Mouse (Mus musculus) forelimb bud, embryonic 11.5 days (tissue): ENCODE measurements around the gene Fdxr.

Source experiments
- DNase-seq: peaks from one replicate; pipeline ENCODE4 v3.0.0-alpha.2; 2012; ENCODE audit warnings: low read depth, low spot score

Fdxr gene

GRCm38 (mm10) chr11:115269330-115270066, 7.4 kb downstream of the Fdxr start:
- no peak for DNase-seq

DNA sequence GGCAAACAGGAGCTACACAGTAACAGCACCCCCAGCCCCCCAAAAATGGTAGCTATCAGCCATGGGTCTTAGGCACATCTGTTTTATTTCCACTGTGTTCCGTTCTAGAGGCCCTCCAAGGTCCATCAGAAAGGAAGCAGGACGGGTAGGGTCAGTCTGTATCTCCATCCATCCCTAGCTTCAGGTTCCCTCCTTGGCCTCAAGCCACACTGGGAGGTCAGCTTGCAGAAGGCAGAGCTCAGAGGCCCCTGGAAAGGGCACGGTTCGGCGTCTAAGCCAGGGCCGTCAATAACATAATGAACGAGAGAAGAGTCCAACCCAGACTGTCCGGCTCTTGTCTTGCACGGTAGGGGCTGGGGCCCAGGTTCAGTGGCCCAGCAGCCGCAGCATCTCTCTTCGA, 8.9 kb downstream of the Fdxr start:
- DNase-seq = no peak

GRCm38 (mm10) chr11:115267061-115267883, 9.6 kb downstream of the Fdxr start, which contains the start of gene Grin2c:
Gene Grin2c (minus strand): TSS chr11:115267243.
- DNase-seq = no peak

- no peak for DNase-seq
Observed at GRCm38 (mm10) chr11:115266400-115266778, 10.5 kb downstream of the Fdxr start.

DNA sequence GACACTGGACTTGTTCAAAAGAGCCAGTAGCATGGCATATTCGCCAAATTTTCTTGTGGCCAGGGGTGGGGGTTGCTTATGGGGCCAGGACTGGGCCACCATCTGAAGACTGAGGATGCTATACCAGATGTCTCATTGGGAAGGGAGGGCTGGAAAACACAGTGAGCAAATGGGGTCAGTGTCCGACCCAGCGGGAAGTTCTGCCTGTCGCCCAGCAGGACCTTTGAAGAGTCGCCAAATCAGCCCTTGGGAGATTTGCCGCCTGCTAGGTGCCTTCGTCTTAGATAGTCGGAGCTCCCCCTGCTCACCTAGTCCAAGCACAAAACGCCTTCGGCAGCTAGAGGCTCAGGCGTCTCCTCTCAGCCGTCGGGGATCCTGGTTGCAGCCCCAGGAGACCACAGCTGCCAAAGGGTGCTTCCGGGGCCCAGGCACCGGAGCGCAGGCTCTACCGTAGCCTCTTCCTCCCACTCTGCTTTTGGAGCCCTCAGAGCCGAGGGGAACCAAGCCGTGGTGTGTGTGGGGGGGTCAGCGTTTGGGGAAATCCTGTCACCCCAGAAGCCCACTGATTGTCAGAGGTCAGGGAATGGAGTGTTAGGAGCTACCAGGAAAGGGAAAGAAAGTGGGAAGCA, 11.0 kb downstream of the Fdxr start:
- DNase-seq = no peak

GRCm38 (mm10) chr11:115264862-115265668, 11.8 kb downstream of the Fdxr start:
- no peak for DNase-seq

GRCm38 (mm10) chr11:115264136-115264861, 12.6 kb downstream of the Fdxr start:
- DNase-seq = no peak

- DNase-seq = no peak
Observed at GRCm38 (mm10) chr11:115262954-115263353, 13.9 kb downstream of the Fdxr start.

DNA sequence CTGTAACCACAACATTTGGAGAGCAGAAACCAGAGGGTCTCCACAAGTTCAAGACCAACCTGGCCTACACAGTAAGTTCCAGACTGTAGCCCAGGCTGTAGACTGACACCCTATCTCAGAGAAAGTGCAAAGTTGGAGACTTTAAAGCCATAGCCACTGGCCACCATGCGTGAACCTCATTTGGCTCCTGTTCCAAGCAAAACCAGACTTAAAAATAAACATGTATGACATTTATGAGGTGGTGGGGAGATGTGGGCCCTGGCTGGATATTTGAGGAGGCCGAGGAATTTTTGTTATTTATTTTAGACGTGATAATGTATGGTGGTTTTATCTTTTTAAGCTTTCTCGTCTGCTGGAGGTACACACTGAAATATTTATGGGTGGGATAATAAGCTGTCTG, 17.7 kb downstream of the Fdxr start:
- DNase-seq = no peak

DNA sequence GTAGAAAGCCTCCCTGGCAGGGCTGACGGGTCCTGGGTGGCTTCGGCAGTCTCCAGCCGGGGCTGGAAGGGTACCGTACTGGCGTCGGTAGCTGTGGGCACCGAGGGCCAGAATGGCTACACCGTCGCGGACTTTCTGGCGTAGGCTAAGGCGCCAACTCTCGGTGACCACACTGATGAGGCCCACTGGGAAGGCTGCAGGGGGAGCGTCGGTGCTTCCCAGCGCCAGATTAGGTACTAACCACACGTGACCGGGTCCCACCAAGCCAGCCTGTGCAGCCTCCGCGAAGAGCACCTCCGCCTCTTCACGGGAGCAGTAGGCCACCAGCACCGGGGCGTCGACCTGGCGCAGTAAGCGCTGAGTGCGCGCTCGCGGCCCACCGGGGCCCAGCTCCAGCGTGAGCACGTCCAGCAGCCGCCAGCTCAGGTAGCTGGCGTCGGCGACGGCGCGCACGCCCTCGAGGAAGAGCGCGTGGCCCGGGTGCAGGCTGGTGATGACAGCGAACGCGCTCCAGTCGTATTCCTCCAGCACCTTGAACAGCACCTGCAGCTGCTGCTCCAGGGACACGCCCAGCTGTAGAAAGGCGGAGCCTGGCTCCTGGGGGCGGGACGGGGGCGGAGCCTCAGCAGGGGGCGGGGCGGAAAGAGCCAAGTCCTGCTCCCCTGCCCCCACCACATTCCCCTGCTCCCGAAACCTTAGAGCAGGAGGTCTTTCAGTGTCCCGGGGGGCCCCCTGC, 18.9 kb downstream of the Fdxr start:
- DNase-seq = peak; percentile 50

GRCm38 (mm10) chr11:115251258-115251657, 25.6 kb downstream of the Fdxr start:
- DNase-seq = no peak

- DNase-seq = no peak
Observed at GRCm38 (mm10) chr11:115250405-115251090, 26.3 kb downstream of the Fdxr start.

- DNase-seq = no peak
Observed at GRCm38 (mm10) chr11:115249721-115250404, 27.0 kb downstream of the Fdxr start.

GRCm38 (mm10) chr11:115247945-115248344, 28.9 kb downstream of the Fdxr start:
- no peak for DNase-seq

DNA sequence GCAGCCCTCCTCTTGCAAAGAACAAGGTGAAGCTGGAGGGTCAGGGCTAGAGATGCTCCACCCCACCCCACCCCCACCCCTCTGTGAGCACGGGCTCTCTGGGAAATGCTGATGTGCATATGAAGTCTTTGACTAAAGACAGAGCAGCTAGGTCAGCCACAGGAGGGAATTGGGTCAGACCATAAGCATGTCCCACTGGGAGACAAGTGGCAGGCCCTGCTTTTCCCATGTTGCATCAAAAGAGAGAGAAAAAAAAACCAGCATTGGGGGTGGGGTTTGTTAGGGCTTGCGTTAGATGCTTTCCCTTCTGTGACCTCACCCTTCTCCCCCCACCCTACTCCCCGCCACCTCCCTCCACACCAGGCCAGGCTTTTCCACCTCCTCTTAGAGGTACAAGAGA, 29.6 kb downstream of the Fdxr start:
- DNase-seq = no peak

DNA sequence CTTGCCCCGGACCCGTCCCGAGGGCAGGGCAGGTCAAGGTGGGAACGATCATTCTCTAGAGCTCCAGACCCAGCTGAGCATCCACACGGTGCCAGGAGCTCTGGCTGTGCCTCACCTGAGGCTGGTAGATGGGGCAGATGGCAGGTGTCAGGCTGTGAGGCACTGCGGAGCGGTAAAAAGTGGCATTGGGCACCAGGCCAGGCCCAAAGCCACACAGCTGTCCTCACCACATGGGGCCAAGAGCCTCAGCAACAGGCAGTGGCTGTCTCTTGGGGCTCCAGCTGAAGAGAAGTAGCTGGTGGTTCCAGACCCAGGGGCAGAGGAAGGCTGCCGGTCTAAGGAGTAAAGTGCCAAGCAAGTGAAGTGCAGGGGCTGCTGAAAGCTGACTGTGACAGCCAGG, 30.5 kb downstream of the Fdxr start:
- DNase-seq = no peak

GRCm38 (mm10) chr11:115244840-115245239, 32.0 kb downstream of the Fdxr start:
- DNase-seq = no peak

- no peak for DNase-seq
Observed at GRCm38 (mm10) chr11:115243783-115244182, 33.1 kb downstream of the Fdxr start.

DNA sequence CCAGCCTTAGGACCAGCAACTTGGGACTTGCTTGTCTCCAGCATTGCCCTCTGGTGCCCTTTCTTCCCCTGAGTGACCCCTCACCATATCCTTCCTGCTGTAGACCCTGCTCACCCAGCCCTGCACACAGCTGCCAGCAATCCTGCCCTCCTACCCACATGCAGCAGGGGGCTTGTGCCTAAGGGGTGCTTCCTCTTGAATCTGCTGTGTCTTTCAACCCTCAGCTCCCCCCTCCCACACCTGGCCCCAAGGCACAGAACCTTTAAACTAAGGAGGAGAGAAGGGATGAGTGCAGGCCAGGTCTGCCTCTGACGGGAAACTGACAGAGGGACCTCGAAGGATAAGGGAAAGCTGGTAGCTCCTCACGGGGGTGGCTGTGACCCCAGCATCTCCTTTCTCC, 34.1 kb downstream of the Fdxr start:
- DNase-seq = no peak
